Mouse (Mus musculus) small intestine, adult 2 months (tissue): ENCODE measurements around the gene Nsmf.

Experiments used
- CTCF ChIP-seq: fragments of 200-500 bp; IDR thresholded peaks from 2 replicates; pipeline ENCODE4 v1.5.1; 2012; ENCODE audit warnings: low read depth, mild to moderate bottlenecking, control low read depth, inconsistent platforms, low read length, moderate library complexity, mixed read lengths; ENCODE audit not compliant: insufficient replicate concordance, insufficient read length; ENCODE audit errors: extremely low read depth
- POLR2A ChIP-seq: fragments of 200-500 bp; IDR thresholded peaks from 2 replicates; pipeline ENCODE4 v1.6.1; 2012; ENCODE audit warnings: low read depth, mild to moderate bottlenecking, control low read depth, inconsistent platforms, low read length, moderate library complexity

DNA sequence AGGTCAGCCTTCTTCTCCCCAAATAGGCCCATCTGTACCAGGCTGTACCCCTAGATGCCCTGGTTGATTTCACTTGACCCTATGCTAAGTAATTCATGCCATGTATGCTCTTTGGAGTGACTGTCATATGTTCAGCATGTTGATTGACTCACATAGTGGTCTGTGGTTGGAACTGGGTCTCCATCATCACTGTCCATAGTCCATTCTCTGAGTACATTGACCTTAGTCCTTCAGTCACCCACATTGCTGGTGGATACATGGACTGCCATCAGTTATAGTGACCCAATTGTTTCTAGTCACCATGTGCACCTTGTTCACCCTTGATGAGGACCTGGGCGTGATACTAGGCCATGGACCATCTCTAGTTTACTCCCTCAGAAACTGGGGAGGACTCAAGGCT, 47.4 kb upstream of the Nsmf start:
- TF ChIP-seq CTCF (no peak), POLR2A (no peak)
